Mouse (Mus musculus) heart, adult 11 months (tissue): ENCODE data around the gene Ndufaf7.

Experiments used
- DNase-seq: peaks from one replicate; pipeline ENCODE4 v3.0.0; 2022

Gene Ndufaf7

DNA sequence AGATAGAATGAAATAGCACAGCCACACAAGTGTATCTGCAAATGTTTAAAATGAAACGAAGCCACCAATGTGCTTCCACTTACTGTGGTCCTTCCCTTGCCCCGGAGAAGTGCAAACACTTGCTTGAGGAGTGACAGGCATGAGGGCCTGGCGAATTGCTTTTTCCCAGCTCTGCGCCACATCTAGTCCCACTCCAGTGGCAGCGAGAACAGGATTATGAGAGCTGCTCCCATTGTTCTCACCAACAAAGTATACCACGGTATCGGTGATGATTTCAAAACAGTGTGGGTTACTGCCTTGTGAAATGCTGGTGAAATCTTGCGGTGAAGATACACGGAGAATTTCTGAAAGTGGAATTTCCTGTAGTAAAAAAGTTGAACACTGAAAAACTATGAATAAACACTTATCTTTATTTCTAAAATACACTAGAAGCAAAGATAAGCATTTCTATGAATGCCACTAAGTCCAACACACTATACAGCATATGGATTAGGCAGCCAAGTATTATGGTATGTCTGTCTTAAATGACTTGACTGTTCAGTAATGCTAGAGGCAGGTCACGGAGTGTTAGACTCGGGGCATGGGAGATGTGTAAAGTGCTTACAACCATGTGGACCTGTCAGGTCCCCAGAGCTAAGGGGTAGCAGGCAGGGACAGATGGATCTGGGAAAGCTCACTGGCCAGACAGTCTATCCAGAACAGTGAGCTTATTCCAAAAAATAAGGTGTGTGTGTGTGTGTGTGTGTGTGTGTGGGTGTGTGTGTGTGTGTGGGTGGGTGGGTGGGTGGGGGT lies 29.4 kb downstream of the Ndufaf7 start:
- DNase-seq: peak; percentile 73

DNA sequence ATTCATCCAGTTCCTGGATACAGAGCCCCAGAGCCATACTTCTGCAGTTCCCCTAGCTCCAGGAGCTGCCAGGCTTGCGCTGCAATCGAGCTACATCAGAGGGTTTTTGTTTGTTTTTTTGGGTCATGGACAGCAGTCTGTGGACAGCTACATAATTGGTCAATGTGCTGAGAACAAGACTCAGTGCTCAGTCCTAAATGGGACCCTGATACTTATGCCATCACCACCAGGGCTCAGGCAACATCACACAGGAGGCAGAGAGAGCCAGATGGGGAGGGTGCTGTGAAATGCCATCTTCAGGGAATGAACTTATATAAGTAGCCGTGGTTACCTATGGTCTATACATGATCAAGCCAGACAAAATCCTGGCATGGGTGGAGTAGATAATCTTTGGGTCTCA lies 31.6 kb downstream of the Ndufaf7 start:
- peak; percentile 51 for DNase-seq

DNA sequence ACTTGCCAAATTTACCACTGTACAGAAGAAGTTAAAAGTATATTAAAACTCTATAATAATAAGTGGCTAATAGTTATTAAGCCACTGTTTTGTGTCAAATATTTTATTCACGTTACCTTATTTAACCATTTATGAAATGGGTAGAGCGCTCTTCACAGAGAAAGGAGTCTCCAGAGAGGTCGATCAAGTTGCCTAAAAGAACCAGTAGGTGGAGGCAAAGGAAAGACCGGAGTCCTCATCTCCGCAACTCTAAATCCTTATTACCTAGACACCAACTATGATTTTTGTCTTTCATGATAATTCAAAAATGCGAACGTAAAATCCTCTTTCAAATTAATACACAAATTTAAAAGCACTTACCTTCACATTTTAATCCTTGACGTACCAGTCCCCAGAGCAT lies 46.2 kb downstream of the Ndufaf7 start:
- DNase-seq: no peak

DNA sequence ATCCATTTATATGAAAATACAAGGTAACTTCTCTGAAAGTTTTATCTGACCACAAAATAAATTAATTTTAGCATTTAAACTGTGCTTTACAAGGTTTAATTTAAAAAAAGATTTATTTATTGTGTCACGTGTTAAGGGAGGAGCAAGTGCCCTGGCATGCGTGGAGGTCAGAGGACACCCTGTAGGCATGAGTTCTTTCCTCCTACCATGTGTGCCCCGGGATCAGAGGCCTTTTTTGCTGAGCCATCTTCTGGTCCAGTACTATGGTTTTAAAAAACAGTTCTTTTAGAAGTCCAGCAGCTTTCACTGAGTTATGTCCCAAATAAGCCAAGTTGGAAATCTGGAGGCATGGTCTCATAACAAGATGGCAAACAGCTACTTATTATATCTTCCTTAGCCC lies 46.8 kb downstream of the Ndufaf7 start:
- DNase-seq: no peak

DNA sequence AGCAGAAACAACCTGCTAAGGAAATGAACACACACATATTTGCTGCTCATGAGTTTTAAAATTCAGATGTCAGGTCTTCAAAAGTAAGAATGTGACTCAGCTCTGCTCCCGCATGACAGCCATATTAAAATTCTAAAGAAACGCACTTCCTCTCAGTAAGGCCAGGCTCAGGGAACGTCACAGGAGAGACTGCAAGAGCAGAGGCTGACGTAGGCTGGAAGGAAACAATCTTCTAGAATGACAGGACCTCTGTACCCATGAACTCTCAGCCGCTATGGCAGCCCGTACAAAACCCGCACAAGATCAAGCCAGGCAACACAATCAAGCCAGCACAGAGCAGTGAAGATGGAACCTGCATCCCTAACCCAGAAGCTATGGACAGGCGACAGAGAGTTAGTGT lies 52.1 kb downstream of the Ndufaf7 start:
- DNase-seq: peak; percentile 89

DNA sequence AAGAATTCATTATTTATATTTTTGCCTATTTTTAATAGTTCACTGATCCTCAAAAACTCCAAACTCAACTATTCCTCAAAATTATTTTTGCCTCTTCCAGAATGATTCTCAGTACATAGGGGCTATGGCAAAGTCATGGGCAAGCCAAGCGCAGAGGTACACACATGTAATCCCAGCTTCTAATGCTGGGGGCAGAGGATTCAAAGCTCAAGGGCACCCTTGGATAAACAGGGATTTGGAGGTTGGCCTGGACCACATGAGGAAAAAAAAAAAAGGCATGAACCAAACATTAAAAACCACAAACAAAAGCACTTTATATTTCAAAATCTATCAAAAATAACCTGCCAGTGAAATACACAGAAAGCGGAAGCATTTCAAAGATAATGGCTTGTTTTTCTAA lies 54.6 kb downstream of the Ndufaf7 start:
- no peak for DNase-seq

DNA sequence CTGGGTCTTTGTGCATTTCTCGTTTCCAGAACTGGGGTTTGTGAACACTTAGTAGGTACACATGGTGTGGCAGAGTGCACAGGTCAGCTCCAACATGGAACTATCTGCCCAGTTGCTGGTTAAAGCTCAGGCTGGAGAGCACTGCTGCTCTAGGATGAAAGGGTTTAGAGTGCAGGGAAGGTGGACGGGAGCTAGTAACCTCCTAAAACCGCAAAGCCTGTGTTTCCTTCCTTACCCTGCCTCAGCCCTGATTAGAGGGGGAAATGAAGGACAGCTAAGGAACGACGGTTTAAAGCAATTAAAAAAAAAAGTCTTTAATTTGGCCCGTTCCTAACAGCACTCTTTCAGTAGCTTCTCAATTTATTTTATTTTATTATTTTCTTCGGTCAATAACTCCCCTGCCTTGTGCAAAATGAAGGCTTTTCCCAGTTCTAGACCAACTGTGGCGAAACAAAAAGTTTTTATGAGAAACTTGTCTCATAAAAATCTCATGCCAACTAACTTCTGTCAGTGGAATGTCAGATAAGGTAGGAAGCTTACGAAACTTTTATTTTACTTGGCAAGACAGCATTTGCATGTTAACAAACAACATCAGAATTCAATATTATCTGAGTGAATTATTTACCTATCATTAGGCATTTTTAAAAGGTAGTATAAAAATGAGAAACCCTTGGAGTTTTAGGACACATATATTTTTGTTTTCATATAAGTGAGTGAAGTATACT lies 55.5 kb downstream of the Ndufaf7 start:
- DNase-seq: no peak

DNA sequence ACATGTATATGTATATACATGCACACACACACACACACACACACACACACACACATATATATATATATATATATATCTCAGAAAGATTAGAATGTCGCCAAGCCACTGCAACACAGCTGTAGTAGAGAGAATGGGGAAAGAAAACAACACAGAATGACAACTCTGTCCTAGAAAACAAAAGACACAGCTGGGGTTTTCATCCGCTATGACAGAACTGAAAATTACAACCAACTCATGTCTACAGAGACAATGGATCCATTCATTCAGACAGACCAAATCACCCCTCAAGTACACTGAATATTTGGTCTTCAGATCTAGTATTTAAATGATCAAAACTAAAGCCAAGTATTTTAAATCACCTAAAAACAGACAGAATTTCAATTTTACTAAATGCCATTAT lies 56.7 kb downstream of the Ndufaf7 start:
- DNase-seq: no peak

DNA sequence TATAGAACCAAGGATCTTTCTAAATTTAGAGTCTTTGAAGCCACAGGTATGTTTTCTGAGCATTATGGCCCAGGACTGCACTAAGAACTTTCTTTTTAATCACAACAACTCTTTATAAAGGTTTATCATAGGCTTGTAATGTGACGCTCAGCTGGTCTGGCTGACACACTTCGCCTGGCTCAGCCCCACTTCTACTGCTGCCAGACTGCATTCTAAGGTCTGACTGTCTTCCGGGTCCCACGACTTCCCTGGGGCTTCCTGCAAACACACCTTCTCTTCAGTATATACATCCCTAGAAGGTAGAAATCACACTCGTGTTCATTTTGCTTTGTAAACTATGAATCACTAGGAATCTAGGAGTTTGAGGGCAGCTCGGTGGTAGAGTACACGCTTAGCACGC lies 57.4 kb downstream of the Ndufaf7 start:
- DNase-seq: peak; percentile 92

DNA sequence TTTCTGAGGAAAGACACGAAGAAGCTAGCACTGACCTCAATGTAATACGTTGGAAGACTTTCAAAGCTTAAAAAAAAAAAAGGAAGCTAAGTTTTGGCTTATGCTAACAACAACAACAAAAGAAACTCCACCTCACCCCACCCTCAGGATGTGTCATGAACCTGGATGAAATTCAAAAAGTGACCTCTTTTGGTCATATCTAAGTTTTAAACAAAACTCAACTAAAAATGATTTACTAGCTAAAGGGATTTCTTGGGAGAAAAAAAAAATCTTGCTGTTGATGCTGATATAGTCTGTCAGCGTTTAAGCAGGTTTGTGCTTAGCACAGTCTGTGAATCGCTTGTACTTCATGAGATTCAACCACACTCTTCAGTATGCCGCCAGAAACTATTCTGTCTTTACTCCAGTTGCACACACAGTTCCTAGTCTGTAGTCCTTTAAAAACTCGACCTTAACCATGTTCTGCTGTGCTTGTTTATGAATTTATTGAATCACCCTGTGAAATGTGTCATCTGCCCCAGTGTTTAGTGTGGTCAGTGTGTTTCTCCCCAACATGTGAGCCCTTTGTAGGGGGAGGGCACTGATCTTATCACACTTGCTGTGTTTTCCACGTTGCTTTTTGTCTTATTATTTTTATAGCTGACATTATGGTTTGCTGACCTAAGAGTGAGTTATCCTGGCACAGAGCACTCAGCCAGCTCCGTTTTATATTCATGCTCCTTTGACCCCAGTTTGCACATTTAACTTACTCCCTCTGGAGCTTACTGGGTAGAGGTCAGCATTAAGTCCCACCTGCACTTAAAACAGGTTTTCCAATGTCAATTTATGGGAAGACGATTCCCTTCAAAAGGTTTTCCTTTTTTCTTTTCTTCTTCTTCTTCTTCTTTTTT lies 58.2 kb downstream of the Ndufaf7 start:
- DNase-seq: no peak
